Mouse (Mus musculus) testis, postnatal 14 days (tissue): ENCODE data around the gene Mdfi.

Experiments used
- DNase-seq: peaks from one replicate; pipeline ENCODE4 v3.0.0; 2021; ENCODE audit warnings: low spot score

The Mdfi gene

DNA sequence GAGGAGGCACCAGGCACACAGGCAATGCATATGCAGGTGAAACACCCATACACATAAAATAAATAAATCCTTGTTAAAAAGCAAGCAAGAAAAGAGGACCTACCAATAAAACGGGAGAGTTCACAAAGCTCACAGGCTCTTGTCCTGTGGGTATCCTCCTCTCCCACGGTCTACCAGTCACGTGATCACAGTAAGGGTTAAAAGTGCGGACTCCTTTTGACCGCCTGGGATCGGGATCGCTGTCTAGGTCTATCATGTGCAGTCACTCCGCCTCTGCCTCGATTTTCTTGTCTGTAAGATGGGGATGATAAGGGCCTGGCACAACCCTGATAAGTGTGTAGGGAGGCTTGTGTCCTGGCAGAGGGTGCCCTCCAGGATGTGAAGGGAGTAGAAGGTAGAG, 37.1 kb downstream of the Mdfi start:
- DNase-seq: no peak

GRCm38 (mm10) chr17:47796968-47797367, 37.5 kb downstream of the Mdfi start:
- DNase-seq: no peak

- DNase-seq: no peak
These were observed 38.2 kb downstream of the Mdfi start for GRCm38 (mm10) chr17:47796156-47796816.

DNA sequence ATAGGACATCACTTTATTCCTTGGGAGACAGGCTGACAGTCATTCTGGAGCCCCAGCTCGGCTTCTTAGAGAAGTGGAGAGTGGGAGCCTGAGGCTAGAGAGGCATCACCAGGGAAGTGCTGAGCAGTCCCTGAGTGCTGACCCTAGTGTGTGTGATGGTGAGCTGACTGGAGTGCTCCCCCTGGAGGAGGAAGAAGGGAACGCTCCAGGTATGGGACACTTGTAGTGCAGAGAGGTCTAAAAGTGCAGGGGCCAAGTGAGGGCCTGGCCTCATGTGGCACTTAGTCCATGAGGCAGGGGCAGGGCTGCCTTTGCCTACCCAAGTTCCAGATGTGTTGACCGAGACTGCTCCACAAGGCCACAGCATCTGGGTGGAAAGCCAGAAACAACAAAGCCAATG, 39.0 kb downstream of the Mdfi start:
- DNase-seq: peak; percentile 34

GRCm38 (mm10) chr17:47793377-47793776, 41.1 kb downstream of the Mdfi start:
- DNase-seq: peak; percentile 67

- peak; percentile 67 for DNase-seq
These were observed 42.2 kb downstream of the Mdfi start for GRCm38 (mm10) chr17:47792098-47792863.

DNA sequence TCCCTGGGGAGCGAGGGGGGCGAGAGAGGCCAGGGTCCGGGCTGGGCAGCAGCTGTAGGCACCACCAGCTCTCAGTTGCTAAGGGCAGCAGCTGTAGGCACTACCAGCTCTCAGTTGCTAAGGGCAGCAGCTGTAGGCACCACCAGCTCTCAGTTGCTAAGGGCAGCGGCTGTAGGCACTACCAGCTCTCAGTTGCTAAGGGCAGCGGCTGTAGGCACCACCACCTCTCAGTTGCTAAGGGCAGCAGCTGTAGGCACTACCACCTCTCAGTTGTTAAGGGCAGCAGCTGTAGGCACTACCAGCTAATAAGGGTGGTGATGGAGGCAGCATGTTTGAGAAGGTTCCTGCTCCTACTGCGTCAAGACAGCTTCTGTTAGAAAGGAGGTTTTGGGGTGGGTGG, 45.5 kb downstream of the Mdfi start:
- no peak for DNase-seq

DNA sequence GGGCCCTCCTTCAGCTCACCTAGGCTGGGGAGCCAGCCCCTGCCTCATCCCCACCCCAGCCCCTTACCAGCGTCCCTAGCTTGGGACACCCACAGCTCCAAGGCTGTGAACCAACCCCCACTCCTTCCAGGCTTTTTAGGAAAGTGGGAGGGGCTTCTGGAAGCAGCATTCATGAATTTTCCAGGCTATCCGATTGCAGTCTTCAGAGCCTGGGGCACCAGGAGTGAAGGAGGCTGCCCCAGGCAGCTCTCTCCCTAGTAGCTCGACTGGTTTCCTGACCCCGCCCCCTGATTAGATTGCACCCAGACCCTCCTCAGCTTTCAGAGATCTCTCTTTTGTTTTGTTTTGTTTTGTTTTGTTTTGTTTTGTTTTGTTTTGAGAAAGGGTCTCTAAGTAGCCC, 46.2 kb downstream of the Mdfi start:
- no peak for DNase-seq

- no peak for DNase-seq
These were observed 46.9 kb downstream of the Mdfi start for GRCm38 (mm10) chr17:47787632-47788031.

- no peak for DNase-seq
These were observed 50.1 kb downstream of the Mdfi start for GRCm38 (mm10) chr17:47784411-47784810.

DNA sequence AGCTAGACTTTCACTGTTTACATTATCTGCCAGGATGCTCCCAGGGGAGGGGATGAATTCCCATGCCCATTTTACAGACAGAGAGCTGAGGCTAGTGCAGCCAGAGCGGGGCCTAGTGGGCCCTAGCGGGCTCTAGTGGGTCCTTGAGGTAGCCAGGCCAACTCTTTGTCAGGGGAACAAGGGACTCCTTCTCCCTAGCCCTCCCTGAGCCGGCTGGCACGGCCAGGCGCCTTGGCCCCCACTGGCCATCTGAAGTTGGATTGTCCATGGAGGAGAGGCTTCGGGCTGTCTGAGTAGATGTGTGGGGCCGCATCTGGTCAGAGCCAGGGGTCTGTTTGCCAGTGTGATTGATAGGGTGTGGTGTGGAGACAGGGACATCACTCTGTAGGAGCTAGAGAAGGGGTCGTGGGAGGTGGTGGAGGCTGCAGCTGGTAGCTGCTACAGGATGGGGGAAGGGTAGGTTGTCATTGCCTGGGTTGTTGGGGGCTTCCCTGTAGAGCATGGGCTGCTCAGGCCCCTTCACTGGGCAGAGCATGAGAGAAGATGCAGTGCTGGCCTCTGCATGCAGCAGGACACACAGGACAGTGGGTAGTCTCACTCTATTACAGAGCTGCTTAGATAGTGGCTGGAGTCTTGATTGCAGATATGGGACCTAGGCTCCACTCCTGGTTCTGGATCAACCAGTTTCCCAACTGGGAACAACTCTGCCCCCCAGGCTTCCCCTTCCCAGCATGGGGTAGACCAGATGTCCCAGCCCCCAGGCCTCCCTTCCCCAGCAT, 50.9 kb downstream of the Mdfi start:
- no peak for DNase-seq

GRCm38 (mm10) chr17:47782486-47782885, 52.0 kb downstream of the Mdfi start:
- DNase-seq: no peak

DNA sequence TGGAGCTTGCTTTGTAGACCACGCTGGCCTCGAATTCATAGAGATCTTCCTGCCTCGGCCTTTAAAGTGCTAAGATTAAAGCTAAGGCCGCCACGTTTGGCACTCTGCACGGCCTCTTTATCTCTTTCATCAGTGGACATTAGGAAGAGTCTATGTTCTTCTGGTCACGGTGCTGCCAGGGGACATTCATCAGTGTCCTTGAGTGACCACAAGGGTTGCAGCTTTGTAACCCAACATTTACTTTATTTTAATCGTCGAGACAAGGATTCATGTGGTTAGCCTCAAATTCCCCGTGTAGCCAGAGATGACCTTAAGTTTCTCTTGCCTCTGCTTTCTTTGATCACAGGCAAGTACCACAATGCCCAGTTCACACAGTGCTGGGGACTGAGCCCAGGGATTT, 54.0 kb downstream of the Mdfi start:
- no peak for DNase-seq

DNA sequence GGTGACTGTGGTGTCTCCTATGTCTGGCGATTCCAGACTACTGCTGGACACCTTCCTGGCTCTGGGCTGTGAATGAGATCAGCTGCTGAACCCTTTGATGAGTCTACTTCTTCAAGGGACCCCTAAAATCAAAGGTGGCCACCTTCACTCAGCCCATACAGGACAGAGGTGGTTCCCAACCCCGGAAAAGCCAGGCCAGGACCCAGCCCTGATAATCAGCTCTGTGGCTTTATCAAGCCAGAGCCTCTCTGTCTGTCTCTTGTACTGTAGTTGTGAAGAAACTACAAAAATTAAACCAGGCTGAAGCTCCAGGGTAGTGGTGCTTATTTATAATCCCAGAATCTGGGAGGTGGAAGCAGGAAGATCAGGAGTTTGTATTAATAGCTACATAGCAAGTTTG, 57.4 kb downstream of the Mdfi start:
- no peak for DNase-seq

- DNase-seq: no peak
These were observed 60.9 kb downstream of the Mdfi start for GRCm38 (mm10) chr17:47773604-47774003.

GRCm38 (mm10) chr17:47769389-47770299, 64.8 kb downstream of the Mdfi start:
- DNase-seq: no peak

GRCm38 (mm10) chr17:47768707-47769276, 65.7 kb downstream of the Mdfi start:
- DNase-seq: no peak

DNA sequence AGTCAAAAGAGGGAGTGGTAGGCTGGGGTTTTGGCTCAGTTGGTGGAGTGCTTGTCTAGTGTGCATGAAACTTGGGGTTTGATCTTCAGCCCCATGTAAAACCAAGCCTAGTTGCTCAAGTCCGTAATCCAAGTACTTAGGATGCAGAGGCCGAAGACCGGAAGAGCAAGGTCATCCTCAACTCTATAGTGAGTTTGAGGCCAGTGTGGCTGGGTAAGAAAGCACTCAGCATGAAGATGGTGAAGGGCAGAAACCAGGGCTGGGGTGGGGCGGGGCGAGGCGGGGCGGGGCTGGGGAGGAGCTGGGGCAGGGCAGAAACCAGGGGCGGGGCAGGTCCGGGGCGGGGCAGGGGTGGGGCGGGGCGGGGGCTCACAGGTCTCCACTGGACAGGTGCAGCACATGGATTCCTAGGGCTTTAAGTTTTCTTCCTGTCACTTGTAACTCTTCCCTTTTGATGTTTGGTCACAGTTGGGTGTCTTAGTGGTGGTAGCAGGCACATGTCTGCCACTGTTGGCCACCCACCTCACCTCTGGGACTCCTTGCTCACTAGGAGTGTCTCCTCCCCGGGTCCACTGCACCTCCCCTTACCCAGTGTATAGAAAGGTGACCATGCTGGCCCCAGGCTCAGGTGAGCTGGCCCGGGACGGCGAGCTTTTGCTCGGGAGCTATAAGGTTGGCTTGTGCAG, 66.9 kb downstream of the Mdfi start:
- no peak for DNase-seq

- DNase-seq: no peak
These were observed 67.4 kb downstream of the Mdfi start for GRCm38 (mm10) chr17:47767081-47767455.

GRCm38 (mm10) chr17:47766407-47767043, 68.0 kb downstream of the Mdfi start:
- no peak for DNase-seq
